Mouse (Mus musculus) brown adipose tissue, adult 24 weeks (tissue): Measurements from ENCODE around the gene Mfsd11. TPM values are rescaled to one million over a fixed set of nuclear protein-coding genes. Genes with fewer than 3 reads are reported as not detected.
"Not testable (repeated sequence)": the region's sequence is repeated elsewhere in the genome, so short reads cannot be mapped to it uniquely, and the experiment has no call there.

Source experiments
- H3K27ac ChIP-seq: fragments of 200-500 bp; replicated peaks from 2 replicates; pipeline ENCODE4 v1.5.1; 2012; ENCODE audit warnings: low read depth, mild to moderate bottlenecking, low read length
- H3K4me1 ChIP-seq: fragments of 200-500 bp; 2 replicates; pipeline ENCODE4 v1.6.1; 2012; ENCODE audit warnings: low read length, mixed read lengths; ENCODE audit not compliant: control insufficient read depth, insufficient read depth, insufficient read length
- H3K4me3 ChIP-seq: fragments of 200-500 bp; 2 replicates; pipeline ENCODE4 v1.5.1; 2012; ENCODE audit warnings: low read depth, mild to moderate bottlenecking, low read length, moderate library complexity; ENCODE audit not compliant: insufficient read depth
- polyA plus RNA-seq: library from polyadenylated mRNA; stranded (reverse); fragments of >200 nt; gene quantifications from 2 replicates; pipeline ENCODE4 v1.2.4, GENCODE M21; 2012; ENCODE audit not compliant: missing spikeins, insufficient read depth, insufficient read length

The Mfsd11 gene
- polyA plus RNA-seq, 1 experiment: 27.5 TPM

DNA sequence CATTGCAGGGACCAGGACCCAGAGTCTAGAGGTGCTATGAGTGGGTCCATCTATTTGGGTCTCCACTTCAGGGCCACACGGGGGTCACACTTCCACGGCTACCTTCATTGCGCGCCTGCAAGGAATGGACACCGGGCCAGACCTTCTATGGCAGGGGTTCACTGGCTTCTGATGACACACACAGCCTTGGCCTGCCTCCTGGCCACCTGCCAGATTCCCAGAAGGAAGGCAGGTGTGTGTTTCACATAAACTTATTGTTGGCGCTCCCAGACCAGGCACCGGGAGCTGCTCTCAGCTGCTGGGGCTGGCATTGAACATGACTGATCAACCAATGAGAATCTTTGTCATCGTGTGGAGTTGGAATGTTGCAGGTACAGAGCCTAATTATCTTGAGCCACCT is 26.2 kb downstream of the Mfsd11 start:
- H3K4me1 ChIP-seq: no peaks in the 10 kb centered on the region
- H3K4me3 ChIP-seq: no peak overlapping the region
- H3K27ac ChIP-seq: no peak overlapping the region

DNA sequence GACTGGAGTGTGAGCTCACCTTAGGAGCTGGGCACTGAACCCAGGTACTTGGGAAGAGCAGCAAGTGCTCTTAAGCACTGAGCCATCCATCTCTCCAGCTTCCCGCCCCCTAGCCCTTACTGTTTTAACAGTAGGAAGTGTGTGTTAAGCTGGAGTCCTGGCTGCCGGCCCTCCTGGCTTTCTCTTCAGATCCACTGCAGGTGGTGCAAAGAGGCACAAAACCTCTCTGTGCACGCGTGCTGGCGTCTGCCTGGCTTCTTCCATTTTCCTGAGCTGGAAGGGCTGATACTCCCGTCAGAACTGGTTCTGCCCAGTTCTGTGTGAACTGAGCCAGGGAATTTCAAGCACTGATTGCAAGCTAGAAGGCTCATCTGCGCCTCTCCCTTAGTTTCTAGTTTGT is 28.6 kb downstream of the Mfsd11 start:
- no peak overlapping the region for H3K27ac ChIP-seq
- H3K4me3 ChIP-seq: no peak overlapping the region
- no peaks in the 10 kb centered on the region for H3K4me1 ChIP-seq

DNA sequence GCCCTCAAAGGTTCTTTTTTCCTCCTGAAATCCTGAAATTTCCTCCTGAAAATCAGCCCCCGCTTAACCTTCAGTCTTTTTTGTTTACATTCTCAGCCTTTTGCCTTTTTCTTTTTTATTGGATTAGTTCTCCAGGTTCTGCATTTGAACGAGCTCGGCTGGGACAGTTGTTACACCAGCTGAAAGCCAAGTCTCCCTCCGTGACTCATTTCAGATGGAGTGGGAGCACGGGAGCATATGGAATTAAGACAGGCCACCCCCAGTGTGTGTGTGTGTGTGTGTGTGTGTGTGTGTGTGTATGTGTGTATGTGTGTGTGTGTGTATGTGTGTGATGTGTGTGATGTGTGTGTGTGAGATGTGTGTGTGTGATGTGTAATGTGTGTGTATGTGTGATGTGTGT is 29.2 kb downstream of the Mfsd11 start:
- no peak overlapping the region for H3K27ac ChIP-seq
- H3K4me3 ChIP-seq: no peak overlapping the region
- H3K4me1 ChIP-seq: no peaks in the 10 kb centered on the region

DNA sequence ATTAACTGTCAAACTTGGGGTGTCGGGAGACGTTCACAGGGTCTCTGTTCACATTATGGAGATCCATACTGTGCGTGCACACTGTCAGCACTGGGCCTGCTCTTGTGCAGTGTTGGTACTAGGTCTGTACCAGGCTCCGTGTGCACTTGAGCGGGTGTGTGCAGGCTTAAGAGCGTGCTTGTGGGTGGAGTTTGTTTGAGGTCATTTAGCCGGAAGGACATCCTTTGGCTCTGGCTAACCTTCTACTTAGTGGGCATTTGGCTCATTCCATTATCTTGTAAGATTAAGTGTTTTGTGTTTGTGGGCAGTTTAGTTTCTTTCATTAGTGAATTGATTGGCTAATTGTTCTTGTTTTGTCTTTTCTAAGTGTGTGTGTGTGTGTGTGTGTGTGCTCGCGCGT is 30.2 kb downstream of the Mfsd11 start:
- H3K4me1 ChIP-seq: no peaks in the 10 kb centered on the region

DNA sequence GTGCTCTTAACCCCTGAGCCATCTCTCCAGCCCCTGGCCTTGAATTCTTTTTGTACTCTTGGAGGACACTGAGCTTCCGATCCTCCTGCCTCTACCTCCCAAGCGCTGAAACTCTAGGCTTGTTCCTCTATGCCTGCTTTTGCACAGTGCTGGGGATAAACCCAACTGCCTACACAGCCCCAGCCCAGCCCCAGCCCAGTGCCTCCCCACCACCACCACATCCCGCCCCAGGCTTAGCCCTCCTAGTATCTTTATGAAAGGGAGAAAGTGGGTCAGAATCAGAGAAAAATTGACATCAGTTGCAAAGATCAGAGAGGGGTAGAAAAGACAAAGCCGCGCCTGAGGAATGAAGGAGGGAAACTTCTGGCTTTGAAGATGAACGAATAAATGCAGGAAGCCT is 31.8 kb downstream of the Mfsd11 start:
- no peaks in the 10 kb centered on the region for H3K4me1 ChIP-seq
- no peak overlapping the region for H3K27ac ChIP-seq
- no peak overlapping the region for H3K4me3 ChIP-seq

More for the DNA sequence above, 30.2 kb downstream of the Mfsd11 start:
- Histone ChIP-seq H3K27ac (no peak overlapping the region), H3K4me3 (no peak overlapping the region)

DNA sequence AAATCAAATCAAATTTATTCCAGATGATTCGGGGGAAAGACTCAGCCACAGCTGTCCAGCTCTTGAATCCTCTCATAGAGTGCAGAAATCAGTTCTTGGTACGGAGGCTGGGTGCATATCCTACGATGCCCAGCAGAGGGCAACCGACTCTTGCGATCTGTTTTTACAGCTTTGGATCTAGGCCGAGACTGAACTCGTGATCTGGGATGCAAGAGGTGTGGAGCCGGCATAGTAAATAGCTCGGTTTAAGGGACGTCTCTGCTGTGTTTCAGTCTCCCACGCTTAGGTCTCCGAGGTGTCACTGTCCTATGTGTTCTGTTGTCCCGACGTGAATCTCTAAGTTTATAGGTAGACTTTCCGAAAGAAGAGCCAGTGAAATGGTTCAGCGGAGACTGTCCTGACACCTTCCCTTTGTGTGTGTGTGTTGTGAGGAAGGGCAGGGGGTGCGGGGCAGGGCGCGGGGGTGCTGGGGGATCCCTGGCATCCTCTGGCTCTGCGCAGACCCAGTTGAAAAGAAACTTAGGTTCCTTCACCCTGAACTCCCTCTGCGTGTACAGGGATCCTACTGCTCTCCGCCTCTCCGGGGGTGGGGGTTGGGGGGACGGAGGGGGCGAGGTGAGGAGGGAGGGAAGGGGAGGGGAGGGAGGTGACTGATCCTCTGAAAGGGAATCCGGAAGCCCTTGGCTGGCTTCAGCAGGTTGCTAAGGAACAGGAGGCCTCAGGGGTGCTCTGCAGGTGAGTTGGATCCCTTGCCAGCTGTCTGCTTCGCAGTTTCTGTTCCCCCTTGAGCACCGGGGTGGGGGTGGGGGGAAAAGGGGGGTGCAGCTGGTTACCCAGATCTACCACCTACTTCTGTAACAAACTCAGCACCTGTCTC is 33.3 kb downstream of the Mfsd11 start:
- Histone ChIP-seq H3K27ac (no peak overlapping the region), H3K4me1 (no peaks in the 10 kb centered on the region), H3K4me3 (peak overlapping the region; percentile 32)

DNA sequence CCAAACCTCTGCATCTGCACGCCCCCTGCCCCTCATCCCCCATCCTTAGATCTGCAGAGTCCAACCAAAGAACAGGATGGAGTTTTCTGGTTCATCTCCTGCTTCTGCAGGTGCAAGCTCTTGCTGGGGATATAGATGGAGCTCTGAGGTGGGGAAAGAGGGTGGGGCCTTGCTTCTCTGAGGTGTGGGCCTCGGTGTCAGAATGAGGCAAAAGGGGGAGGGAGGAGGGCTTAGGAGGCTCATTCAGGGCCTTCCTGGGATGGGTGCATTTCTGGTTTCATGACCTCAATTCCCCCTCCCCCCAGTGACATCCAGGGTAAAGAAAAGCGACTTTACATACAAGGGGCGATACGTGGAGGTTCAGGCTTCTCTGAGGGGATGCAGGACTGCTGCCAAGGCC is 34.9 kb downstream of the Mfsd11 start:
- no peak overlapping the region for H3K27ac ChIP-seq
- no peak overlapping the region for H3K4me3 ChIP-seq
- no peaks in the 10 kb centered on the region for H3K4me1 ChIP-seq

DNA sequence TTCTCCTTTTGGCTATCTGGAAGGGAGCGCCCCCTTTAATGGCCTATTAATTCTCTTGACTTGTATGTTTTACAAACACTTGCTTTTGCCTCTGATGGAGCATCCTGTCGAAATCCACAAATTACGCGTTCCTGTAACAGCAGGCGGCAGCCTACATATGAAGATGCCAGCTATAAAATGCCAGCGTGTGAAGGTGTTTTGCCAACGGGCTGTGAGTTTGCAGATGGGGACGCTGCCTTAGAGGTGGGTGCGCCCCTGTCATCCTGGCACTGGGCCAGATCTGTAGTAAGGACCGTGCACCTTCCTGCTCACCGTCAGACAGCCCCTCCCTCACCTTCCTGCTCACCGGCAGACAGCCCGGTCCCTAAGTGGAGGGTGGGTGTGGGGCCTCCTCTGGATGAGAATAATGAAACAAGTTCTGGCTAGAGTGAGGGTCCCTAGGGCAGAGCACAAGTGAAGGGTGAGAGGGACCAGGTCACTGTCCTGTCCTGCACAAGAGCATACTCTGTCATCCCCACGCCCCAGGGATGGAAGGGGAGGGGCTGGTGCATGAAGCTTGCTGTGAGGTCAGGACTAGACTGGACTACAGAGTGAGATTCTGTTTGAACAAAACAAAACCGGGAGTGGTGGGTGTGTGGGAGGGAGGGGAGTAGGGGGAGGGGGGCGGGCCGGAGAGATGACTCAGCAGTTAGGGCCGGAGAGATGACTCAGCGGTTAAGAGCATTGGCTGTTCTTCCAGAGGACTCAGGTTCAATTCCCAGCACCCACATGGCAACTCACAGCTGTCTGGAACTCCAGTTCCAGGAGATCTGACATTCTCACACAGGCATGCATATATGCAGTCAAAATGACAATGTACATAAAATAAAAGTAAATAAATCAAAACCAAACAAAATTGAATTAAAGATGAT is 41.5 kb downstream of the Mfsd11 start:
- Histone ChIP-seq H3K4me1 (no peaks in the 10 kb centered on the region), H3K4me3 (no peak overlapping the region), H3K27ac (no peak overlapping the region)

DNA sequence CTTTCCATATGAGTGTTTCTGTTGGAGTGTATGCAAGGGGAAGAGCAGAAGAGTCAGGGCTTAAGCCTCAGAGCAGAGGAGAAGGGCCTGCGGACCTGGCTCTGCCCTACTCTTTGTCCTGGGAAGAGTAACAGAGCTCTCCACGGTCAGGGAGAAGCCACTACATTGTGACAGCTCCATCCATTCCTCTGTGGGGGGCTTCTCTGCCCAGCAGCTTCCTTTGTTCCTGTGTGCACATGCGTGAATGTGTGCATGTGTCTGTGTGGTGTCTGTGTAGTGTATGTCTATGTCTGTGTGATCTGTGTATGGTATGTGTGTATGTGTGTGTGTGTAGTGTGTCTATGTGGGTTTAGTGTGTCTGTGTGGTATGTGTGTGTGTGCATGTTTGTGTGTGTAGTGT is 43.2 kb downstream of the Mfsd11 start:
- Histone ChIP-seq H3K4me1 (no peaks in the 10 kb centered on the region), H3K4me3 (no peak overlapping the region), H3K27ac (no peak overlapping the region)

DNA sequence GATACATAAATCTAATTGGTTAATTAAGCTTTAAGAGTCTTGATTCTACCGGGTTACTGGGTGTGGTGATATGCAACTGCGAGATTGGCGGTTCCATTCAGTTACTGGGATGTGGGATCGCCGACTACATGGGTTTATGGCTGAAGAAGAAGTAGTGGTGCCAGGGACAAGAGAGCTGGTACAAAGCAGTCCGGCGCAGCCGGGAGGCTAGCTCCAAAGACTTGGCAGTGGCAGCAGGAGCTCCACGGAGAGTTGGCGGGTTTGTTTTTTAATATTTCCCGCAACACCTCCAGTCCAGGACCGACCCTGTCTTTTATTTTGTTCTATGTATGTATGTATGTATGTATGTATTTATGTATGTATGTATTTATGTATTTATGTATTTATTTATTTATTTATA is 47.0 kb downstream of the Mfsd11 start:
- Histone ChIP-seq H3K4me1 (no peaks in the 10 kb centered on the region), H3K27ac (no peak overlapping the region), H3K4me3 (no peak overlapping the region)

DNA sequence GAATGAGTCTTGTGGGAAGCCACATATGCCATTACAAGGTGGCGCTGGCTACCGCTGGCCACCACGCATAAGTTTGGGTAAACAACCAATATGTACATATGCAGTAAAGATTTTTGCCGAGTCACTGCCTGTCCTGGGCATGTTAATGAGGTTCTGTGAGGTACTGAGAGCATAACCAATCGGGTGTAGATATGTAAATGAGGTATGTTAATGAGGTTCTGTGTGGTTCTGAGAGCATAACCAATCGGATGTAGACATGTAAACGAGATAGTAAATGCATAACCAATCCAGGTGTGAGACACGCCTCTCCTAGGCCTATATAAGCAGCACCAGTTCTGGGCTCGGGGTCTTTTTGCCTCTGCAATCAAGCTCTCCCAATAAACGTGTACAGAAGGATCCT is 50.3 kb downstream of the Mfsd11 start:
- H3K4me3 ChIP-seq, H3K27ac ChIP-seq, H3K4me1 ChIP-seq: not testable (repeated sequence)

DNA sequence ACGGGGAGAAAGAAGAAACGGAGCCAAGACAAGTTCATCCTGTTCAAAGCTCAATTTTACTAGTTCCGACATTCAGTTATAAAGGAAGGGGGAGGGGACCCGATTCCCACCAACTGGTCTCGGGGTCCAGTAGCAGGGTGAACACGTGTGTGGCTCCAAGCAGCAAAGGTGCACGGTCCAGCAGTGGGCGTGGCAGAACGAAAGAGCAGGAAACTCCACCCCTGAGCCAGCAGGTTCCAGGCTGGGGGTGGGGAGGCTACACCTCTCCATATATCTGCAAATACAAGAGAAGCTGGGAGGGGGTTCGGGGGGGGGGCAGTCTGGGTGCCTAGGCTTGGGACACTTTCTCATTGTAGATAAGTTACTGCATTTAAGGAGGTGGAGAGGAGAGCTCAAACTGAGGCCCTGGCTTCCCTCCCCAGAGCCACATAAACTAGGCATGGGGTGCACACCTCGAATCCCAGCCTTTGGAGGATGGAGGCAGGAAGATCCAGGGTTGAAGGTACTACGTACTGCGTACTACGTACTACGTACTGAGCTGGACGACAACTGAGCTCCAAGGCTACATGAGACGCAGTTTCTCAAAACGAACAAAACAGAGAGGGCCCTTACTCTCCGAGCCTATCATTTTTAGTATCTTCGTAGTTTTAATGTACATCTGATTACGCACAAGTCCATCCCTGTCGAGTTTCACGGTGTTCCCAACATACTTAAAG is 53.7 kb downstream of the Mfsd11 start:
- peaks cover 3% of the 10 kb centered on the region; the same call in 1 of the 2 replicates for H3K4me1 ChIP-seq
- H3K4me3 ChIP-seq: peak overlapping the region; percentile 12
- no peak overlapping the region for H3K27ac ChIP-seq

DNA sequence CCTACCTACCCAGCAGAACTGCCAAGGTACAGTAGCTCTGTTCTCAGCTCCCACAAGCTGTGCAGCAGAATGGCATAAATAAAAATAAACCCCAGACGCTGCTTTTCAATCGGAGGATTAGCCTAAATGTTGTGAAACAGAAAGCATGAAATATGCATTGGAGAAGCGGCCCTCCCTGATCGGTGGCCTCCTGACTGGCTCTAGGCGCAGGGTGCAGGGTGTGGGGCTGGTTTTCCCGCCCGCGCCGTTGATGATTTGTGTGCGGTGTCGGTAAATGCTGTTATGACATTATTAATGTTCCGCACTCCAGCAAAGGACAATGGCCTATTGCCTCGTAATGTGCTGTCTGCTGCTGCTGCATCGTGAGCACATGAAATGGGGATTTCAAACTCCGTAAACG is 61.3 kb downstream of the Mfsd11 start:
- Histone ChIP-seq H3K4me1 (no peaks in the 10 kb centered on the region), H3K4me3 (no peak overlapping the region), H3K27ac (no peak overlapping the region)

DNA sequence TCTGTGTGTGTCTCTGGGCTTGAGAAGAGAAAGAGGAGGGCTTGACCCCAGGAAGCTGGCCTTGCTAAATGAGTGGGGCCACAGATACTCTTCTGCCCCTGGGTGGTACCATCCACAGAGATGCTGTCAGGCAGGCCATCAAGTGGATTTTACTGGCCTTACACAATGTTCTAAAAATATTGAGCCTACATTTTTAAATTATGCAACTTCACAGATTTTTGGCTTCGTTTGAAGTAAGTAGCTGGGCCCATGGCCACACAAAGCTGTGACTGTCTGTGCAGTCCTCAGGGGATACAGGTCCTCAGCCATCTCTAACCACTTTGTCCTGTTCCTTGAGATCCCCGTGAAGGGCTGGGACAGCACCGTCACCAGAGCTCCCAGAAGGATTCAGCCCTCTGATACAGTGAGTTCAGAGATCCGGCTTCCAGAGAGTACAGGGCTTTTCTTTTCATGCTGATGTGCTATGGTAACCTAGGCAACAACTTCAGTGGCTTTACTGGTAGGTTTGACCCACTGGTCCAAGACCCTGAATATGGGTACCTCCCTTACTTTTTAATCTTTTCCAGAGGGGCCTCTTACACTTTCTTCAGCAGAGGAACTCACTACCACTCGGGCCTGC is 62.1 kb downstream of the Mfsd11 start:
- Histone ChIP-seq H3K4me3 (no peak overlapping the region), H3K4me1 (no peaks in the 10 kb centered on the region), H3K27ac (no peak overlapping the region)

DNA sequence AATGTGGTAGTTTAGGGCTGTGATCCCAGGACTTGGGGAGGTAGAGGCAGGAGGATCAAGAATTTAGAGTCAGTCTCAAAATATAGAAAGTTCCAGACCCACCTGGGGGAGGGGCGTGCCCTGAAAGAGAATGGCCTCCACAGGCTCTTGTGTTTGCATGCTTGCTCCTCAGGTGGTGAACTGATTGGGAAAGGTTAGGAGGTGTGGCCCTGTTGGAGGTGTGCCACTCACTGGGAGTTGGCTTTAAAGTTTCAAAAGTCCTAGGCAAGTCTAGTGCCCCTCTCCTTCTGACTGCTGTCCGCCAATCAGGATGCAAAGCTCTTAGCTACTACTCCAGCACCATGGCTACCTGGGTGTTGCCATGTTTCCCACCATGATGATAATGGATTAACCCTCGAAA is 63.0 kb downstream of the Mfsd11 start:
- Histone ChIP-seq H3K27ac (no peak overlapping the region), H3K4me3 (no peak overlapping the region), H3K4me1 (no peaks in the 10 kb centered on the region)
